Mouse (Mus musculus): ENCODE data around the gene Tbc1d5. TPM values are rescaled to one million over a fixed set of nuclear protein-coding genes. Genes with fewer than 3 reads are reported as not detected.

The Tbc1d5 gene
- polyA plus RNA-seq, 2 experiments = 10.5 to 10.8 TPM

- Histone ChIP-seq H3K4me1 (ENCODE audit: control insufficient read depth, insufficient read depth, low read length) (no peaks in the 10 kb centered on the region), H3K27ac (replicated peaks; ENCODE audit: low read depth, low read length) (no peak overlapping the region), H3K9ac (ENCODE audit: low read depth, low read length, severe bottlenecking) (no peak overlapping the region), H3K9me3 (ENCODE audit: control insufficient read depth, low read length) (no peaks in the 10 kb centered on the region), H3K4me3 (replicated peaks; ENCODE audit: low read length) (no peak overlapping the region), H3K36me3 (ENCODE audit: control insufficient read depth, insufficient read depth, low read length) (no peaks in the 10 kb centered on the region), H3K4me2 (replicated peaks; ENCODE audit: low read depth, low read length, severe bottlenecking) (no peak overlapping the region), H3K27me3 (ENCODE audit: control insufficient read depth, insufficient read depth, low read length) (no peaks in the 10 kb centered on the region)
- no peak for ATAC-seq (ENCODE audit: low FRiP score, low read depth)
- DNase-seq (ENCODE audit: low spot score) = no peak
- TF ChIP-seq POLR2A (IDR thresholded peaks at IDR 0.05; ENCODE audit: borderline replicate concordance, extremely low read depth, insufficient read depth, insufficient read length) = no peak
- 70% methylated on average over 6 of the region's 6 CpGs for WGBS
These were observed 491.0 kb downstream of the Tbc1d5 start for GRCm38 (mm10) chr17:50688135-50688534.

GRCm38 (mm10) chr17:50687670-50688069, 491.5 kb downstream of the Tbc1d5 start:
- no peaks in the 10 kb centered on the region for H3K4me1 ChIP-seq (ENCODE audit: control insufficient read depth, insufficient read depth, low read length)
- no peak overlapping the region for H3K4me2 ChIP-seq (replicated peaks; ENCODE audit: low read depth, low read length, severe bottlenecking)
- no peak for TF ChIP-seq POLR2A (IDR thresholded peaks at IDR 0.05; ENCODE audit: borderline replicate concordance, extremely low read depth, insufficient read depth, insufficient read length)
- H3K9me3 ChIP-seq (ENCODE audit: control insufficient read depth, low read length) = no peaks in the 10 kb centered on the region
- no peak overlapping the region for H3K4me3 ChIP-seq (replicated peaks; ENCODE audit: low read length)
- WGBS = 71% methylated on average over 10 of the region's 10 CpGs
- H3K36me3 ChIP-seq (ENCODE audit: control insufficient read depth, insufficient read depth, low read length) = no peaks in the 10 kb centered on the region
- no peak overlapping the region for H3K27ac ChIP-seq (replicated peaks; ENCODE audit: low read depth, low read length)
- no peak for ATAC-seq (ENCODE audit: low FRiP score, low read depth)
- no peaks in the 10 kb centered on the region for H3K27me3 ChIP-seq (ENCODE audit: control insufficient read depth, insufficient read depth, low read length)
- no peak for DNase-seq (ENCODE audit: low spot score)
- H3K9ac ChIP-seq (ENCODE audit: low read depth, low read length, severe bottlenecking) = no peak overlapping the region

- Histone ChIP-seq H3K4me1 (ENCODE audit: control insufficient read depth, insufficient read depth, low read length) (no peaks in the 10 kb centered on the region), H3K9ac (ENCODE audit: low read depth, low read length, severe bottlenecking) (no peak overlapping the region), H3K9me3 (ENCODE audit: control insufficient read depth, low read length) (no peaks in the 10 kb centered on the region), H3K36me3 (ENCODE audit: control insufficient read depth, insufficient read depth, low read length) (no peaks in the 10 kb centered on the region), H3K4me2 (replicated peaks; ENCODE audit: low read depth, low read length, severe bottlenecking) (no peak overlapping the region), H3K27ac (replicated peaks; ENCODE audit: low read depth, low read length) (no peak overlapping the region), H3K4me3 (replicated peaks; ENCODE audit: low read length) (no peak overlapping the region), H3K27me3 (ENCODE audit: control insufficient read depth, insufficient read depth, low read length) (no peaks in the 10 kb centered on the region)
- ATAC-seq (ENCODE audit: low FRiP score, low read depth) (no peak), DNase-seq (ENCODE audit: low spot score) (no peak)
- no peak for TF ChIP-seq POLR2A (IDR thresholded peaks at IDR 0.05; ENCODE audit: borderline replicate concordance, extremely low read depth, insufficient read depth, insufficient read length)
- WGBS = 60% methylated on average over 7 of the region's 7 CpGs
These were observed 494.0 kb downstream of the Tbc1d5 start for GRCm38 (mm10) chr17:50684960-50685645.

All from limb, embryonic 14.5 days (tissue).